Mouse (Mus musculus): ENCODE measurements around the gene Runx1. TPM values are rescaled to one million over a fixed set of nuclear protein-coding genes. Genes with fewer than 3 reads are reported as not detected.

Gene Runx1
- total RNA-seq, 2 experiments from 2014 or later, result 11.1 to 11.6 TPM

DNA sequence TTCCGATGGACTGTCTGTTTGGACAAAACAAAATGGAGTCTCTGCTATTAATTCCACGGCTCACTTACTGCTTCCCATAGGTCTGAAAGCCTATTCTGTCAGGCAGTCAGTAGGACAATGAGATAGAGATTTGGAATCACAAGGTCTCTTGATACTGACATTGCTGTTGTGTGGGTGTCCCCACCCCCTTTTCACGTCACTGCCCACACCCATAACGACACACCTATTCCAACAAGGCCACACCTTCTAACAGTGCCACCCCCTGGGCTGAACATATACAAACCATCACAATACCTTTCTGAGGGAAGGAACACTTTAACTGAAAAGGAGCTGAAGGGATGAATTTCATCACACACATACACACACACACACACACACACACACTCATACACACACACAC is 68.4 kb downstream of the Runx1 start:
- DNase-seq (ENCODE audit: low spot score in 2 of 2), result no peak

DNA sequence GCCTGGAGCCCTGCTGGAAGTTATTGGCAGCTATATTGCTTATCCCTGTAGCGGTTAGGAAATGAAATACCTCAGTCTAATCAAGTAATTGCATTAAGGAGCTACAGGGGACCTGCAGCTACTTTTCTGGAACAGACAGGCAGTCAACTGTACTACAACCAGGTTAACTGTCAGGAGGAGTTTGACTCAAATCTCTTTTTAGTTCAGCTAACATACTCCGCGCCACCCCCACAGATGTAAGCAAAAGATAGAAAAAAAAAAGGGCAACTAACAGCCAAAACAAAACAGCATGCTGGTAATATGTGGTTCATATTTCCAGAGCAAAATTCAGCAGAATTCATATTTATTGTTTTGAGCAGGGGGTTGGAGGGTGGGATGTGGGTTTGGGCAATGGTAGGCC is 72.0 kb downstream of the Runx1 start:
- DNase-seq (ENCODE audit: low spot score in 2 of 2), result no peak

DNA sequence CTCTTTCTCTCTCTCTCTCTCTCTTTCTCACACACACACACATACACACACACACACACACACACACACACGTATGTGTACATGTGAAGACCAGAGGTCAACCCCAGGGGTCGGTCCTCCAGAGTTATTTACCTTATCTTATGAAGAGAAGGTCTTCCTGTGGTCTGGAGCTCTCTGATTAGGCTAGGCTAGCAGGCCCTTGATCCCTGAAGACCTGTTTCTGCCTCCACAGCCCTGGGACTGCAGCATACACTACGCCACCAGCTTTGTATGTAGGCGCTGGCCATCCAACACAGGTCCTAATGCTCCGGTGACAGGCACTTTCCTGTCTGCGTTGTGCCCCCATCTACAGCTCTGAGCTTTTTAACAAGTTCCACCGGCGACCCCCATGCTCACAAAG is 72.8 kb downstream of the Runx1 start:
- DNase-seq (ENCODE audit: low spot score in 2 of 2), result no peak

DNA sequence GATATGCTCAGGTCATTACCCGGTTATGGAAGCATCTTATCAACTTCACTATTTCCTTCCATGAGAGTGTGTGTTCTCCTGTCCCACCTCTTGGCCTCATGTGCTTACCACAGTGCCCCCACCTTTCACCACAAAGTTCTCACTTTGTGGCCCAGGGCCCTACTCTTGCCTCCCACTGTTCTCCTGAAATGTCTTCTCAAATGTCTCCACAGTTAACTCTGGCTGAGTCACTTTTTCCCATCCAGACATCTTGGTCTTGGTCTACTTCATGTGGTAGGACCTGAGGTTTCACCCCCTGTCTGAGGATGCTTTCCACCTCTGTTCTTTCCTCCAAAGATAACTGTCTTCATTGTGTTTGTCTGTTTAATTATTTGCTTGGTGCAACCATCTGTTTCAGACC is 77.7 kb downstream of the Runx1 start:
- no peak for DNase-seq (ENCODE audit: low spot score in 2 of 2)

DNA sequence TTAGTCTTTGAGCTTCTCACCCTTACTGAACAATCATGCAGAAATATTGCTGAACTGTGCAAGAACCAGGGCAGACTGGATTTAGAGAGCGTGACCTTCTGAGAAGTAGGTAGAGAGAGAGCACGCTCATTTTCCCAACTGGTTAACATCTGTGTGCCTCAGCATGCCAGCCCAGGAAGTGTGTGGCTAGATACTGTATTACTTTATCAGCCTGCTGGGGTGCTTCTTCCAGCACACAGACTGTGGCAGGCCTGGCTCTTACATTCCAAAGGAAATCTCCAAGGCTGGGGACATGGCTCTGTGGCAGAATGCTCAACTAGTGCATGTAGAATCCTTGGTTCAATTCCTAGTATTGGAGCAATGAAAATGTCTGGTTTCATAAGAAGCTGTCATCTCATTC is 78.9 kb downstream of the Runx1 start:
- no peak for DNase-seq (ENCODE audit: low spot score in 2 of 2)

DNA sequence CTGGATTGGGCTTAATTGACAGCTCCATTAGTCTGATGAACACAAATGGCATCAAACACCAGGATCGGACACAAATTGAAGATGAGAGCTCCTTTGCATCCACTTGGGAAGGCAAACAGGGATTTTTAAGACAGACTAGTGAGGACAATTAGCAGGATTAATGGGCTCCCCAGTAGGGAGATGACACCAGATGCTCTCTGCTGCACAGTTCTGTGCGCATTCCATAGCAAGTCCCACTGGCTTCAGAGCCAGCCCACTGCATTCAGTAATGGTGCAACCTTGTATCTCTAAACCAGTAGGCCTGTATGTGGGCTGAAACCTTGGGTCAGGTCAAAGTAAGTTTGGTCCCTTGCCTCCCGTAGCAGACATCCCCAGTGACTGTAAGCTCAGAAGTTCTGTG is 80.7 kb downstream of the Runx1 start:
- DNase-seq (ENCODE audit: low spot score in 2 of 2), result no peak

DNA sequence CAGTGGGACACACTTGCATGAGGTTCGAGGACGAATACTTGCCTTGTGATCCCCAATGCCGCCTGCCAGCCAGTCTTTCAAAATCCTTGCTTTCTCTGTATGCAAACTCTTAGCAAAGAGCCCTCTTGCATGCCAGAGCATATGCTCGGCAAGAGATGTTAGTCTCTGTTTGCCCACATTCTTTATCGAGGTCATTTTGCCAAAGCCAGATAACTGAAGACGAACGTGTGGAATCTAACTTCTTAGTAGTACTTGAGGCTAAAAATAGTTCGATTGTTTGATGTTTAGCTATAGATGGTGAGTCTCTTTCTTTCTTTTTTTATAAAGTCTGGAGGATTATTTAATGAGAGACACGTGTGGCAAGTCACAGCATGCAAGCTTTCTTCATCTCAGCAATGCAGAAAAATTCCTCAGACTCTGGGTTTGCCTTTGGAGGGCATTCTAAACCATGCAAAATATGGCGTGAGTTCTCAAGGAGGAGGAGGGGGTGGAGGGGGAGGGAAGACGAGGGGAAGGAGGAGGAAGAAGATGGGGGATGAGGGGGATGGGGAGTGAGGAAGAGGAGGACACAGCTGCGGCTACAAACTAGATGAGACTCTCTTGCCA is 81.7 kb downstream of the Runx1 start:
- DNase-seq (ENCODE audit: low spot score in 2 of 2), result no peak

DNA sequence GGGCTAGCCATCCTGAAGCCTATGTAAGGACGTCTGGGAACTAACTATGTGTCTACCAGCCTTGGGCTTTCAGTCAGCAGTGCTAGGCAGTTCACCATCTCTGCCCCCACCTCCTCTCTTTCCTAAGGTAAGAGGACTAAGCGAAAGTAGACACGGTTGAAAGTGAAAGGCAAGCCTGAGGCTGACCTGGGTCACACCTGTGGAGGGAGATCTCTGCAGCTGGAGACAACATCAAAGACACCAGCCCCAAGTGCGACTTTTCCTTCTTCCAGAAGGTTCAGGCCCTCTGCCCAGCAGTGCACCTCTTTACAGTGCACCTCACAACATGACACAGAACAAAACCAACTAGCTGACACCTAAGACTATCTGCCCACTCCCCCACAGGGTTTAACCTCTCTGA is 82.2 kb downstream of the Runx1 start:
- DNase-seq (ENCODE audit: low spot score in 2 of 2), result no peak

DNA sequence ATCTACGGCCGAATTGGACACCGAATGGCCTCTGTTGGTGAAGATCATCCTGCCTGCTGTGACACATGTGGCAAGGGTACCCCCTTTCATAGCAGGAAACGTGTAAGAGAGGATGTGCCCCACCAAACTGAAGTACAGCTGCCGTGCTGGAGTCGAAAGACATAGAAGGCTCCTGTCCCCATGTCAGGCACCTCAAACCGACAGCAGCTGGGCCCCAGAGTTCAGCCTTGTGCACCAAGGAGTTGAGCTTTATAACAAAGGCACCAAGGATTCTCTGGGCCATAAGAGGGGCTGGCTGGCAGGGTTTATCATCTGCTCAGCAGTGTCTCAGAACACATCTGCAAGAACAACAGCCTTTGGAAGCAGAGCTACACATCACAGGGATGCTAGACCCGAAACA is 84.6 kb downstream of the Runx1 start:
- no peak for DNase-seq (ENCODE audit: low spot score in 2 of 2)

DNA sequence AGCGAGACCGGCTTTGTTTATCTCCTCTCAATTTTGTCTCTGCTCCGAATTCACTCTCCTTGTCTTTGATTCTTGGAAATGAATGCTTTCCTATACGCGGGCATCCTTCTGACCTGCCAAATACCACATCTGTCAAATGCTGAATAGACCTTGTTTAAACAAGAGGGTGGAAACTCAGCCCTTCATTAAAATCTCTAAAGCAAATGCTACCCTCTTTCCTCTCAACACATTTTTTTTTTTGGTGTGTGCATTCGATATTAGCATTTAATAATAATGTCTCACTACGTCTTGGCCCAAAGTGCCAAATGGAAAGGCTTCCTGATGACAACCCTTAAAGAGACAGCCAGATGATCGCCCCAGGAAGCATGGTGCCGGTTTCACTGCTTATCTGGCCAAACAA is 85.4 kb downstream of the Runx1 start:
- no peak for DNase-seq (ENCODE audit: low spot score in 2 of 2)

DNA sequence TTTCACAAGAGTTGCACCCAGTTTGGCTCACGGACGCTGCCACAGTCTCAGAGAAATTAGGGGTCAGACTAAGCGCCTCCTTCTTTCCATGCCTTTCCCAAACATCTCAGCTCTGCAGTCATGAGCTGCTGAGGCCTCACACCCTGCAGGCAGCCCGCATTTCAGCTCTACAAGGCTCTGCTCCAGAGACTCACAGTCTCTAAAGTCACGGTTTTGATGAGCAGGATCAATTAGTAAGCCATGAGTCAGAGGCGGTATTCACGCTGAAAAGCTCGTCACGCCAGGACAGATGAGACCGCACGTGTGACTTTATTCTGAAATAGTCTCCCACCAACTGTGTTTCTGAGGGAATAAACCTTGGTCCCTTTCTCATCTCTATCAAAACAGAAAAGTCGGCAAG is 86.0 kb downstream of the Runx1 start:
- no peak for DNase-seq (ENCODE audit: low spot score in 2 of 2)

DNA sequence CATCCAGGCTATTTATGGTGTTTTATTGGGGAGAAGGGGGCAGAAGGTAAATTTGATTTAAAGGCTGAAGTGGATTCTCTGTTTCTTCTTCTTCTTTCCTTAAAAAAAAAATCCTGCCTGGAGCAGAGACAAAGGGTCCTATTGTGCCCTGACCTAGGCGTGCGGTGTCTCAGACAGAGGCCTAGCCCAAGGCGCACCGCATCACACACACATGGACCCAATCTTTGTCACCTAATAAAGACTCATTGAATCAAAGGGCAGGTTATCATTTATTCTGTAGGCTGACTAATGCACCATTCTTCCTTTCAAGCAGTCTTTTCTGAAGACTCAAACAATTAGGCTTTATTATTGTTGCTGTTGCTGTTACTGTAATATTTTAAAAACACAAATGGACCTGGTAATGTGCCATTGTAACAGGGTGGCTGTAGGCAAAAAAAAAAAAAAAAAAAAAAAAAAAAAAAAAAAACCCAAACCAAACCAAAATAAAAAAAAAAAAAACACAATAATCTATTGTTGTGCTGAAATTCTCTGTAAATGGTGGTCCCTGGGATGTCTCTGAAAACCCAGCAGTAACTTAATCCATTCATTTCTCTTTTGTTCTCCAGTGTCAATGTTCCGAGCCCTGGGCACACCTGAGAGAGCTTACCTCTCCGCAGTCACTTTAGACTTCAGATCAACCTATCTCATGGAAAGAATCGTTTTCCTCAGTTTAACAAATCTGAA is 86.7 kb downstream of the Runx1 start:
- no peak for DNase-seq (ENCODE audit: low spot score in 2 of 2)

DNA sequence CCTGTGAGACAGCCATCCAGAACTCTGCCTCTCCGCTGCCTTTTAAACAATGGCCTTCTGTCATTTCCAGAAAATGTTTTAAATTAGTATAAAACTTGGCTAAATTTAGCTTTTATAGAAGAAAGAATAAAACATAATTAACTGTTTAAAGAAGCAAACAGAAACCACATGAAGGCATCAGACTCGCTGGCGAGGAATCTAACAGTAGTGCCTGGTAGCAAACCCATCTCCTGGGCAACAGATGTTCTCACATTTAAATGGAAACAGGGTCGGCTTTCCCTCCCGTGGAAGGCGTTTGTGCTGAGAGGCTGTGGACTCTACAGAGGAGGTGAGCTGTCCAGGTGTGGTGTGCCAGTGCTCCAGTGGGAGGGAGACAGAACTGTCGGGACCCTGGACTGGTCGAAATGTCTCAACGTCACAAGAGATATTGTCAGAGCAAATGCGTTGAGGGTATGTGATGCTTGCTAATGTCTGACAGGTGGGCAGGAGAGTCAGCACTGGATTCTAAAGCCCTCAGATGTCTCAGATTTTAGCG is 87.4 kb downstream of the Runx1 start:
- DNase-seq (ENCODE audit: low spot score in 2 of 2), result no peak

DNA sequence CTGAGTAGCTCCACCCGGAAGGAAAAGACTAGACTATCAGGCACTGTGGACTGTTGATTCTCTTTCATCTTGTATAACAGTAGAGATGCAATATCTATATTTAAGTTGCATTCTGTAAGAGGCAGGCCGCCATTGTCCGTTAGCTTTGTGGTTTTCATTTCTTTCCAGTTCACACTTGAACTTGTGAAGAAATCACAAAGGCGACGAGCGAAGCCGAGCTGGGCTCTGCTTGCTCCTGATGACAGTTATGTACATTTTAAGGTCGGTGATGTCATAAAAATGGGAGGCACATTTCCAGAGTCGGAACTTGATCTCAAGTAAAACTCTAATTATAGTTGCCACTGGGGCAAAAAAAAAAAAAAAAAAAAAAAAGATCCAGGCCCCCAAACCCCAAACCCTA is 99.1 kb downstream of the Runx1 start:
- DNase-seq (ENCODE audit: low spot score in 2 of 2), result no peak

DNA sequence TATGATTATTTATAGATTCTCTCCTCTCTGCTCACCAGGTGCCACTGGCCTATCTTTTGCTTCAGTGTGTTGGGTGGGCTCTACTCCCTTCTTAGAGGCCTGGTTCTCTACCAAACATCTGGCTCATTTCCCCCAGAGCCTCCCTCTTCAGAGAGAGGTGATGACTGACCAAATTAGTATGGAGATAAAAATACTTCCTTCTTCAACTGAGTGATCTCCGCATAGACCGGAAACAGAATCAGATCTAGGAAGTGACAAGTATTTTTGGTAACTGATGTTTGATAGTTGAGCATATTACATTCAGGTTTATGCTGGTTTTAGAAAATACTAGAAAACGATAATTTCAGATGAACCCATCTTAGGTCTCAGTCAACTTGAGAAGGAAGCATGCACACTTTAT is 101.4 kb downstream of the Runx1 start:
- no peak for DNase-seq (ENCODE audit: low spot score in 2 of 2)

DNA sequence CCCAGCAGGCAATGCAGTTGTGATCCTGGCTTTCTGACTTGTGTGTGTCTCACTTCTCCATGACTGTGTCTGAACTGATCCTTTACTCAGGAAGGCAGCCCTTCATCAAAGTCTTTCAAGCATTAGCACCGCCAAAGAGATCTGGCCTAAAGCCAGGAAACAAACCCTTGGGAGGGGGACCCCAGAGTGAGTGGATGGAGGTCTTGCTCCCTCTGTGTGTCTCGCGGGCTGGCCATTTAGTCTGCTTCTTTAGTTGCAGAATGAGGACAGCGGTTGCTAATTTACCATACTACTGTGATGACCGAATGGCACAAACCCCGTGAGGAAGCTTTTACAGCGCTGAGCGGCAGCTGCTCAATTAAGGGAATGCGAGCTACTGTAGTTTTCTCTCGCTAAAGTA is 105.3 kb downstream of the Runx1 start:
- no peak for DNase-seq (ENCODE audit: low spot score in 2 of 2)

DNA sequence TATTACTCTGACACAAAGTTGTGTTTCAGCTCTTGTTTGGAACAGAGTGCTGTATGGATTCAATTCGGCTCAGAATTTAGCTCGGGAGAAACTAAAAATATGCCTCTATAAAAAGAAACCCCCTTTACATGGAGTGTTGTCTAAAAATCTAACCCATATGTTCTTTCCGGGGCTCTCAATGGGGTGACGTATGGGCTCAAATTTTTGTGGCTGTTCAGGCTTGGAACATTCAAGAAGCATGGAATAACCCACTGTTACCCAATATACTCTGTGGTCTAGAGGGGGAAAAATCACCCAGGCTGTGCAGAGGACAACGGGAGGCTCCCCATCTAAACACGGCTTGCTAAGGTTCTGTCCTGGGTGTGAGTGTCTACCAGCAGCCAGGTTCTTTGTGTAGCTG is 106.2 kb downstream of the Runx1 start:
- DNase-seq (ENCODE audit: low spot score in 2 of 2), result no peak

DNA sequence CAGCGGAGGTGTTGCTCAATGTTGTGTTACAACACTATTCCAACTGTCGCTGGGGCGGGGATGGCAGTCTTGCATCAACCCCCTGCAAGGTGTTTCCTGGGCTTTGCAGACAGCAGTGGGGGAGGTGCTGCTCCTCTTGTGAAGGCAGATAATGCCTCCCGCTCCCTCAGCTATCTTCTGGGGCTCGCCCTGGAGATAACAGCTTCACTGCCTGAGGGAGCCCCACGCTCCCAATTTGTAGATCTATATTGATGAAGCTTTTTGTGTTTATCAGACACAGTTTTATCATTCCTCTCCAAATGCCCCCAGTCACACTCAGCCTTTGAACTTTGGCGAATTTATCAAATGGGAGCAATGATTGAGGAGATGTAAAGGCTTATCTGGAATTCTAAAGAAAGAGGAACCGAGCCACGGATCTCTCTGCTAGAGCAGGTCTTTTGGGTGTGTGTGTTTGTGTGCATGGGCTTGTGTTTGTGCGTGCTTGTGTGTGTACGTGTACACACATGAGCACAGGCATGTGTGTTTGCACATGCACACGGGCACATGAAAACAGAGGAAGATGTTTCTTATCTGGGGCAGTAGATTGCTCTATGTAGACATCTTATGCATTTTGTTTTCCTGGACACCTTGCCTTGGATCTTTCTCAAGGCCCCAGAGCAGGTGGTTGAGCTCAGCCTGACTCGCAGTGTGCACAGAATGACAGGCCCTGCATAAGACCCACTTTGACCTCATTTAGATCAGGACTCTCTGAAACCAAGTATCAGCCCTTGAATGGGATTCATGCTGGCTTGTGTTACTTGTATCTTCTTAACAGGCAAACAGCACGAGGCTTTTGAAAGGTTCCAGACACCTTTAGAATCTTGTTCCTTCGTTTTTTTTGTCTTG is 110.1 kb downstream of the Runx1 start:
- no peak for DNase-seq (ENCODE audit: low spot score in 2 of 2)

DNA sequence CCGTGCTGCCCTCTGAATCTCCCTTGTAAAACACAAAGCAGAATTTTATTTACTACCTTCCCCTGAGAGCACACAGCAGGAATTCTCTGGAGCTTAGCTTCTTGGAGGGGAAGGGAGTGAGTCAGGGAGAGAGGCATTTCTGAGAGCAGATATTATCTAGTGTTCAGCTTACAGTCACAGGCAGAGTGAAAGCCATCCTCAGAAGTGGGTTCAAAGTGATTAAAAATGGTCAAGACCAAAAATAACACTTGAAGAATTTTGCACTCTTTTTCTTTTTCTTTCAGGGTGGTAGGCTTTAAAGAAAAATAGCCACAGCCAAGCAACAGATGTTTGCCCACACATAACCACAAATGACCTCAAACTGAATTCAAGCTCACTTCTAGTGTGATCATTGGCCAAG is 115.8 kb downstream of the Runx1 start:
- DNase-seq (ENCODE audit: low spot score in 2 of 2), result no peak

DNA sequence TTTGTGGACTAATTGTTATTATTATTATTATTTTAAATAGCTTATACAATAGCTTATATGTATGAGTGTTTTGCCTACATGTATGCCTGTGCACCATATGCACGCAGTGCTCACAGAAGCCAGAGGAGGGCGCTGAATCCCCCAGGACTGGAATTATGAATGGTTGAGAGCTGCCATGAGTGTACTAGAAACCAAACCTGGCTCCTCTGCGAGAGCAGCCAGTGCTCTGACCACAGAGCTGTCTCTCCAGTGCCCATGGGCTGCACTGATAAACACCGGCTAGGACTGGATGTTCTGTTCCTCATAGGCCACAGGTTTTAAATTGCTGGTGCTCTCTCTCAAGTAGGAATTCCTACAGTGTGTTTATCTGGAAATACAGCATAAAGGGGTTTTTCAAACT is 117.2 kb downstream of the Runx1 start:
- DNase-seq (ENCODE audit: low spot score in 2 of 2), result no peak

DNA sequence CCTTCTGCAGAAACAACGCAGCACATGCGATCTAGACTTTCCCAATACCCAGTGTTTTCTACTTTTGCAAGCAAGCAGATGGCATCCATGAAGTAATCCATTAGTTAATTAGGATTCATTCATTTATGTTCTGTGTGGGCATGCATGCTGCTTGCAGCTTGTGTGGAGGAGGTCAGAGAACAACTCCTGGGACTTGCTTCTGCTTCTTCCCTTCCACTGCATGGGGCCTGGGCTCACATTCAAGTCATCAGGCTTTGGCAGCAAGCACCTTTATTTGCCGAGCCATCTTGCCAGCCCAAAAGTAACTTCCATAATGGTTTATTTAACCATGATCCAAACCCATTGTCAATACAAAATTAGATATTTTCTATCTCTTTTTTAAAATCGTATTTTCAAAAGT is 118.2 kb downstream of the Runx1 start:
- DNase-seq (ENCODE audit: low spot score in 2 of 2), result no peak

DNA sequence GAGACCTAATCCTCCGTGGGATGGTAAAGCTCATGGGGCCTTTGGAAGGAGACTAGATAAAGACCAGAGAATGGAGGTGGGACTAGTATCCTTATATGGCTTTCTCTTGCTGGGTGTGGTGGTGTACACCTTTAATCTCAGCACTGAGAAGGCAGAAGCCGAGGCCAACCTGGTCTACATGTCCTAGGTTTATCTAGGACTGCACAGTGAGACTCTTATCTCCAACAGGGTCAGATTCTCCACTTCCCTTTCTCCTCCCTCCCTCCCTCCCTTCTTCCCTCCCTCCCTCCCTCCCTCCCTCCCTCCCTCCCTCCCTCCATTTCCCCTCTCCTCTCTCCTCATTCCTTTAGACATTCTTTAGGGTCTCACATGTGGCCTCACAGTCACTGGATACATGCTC is 118.8 kb downstream of the Runx1 start:
- no peak for DNase-seq (ENCODE audit: low spot score in 2 of 2)
